Comparison of ENCODE assay signal across 8 mouse cellular contexts in the genomic region with DNA sequence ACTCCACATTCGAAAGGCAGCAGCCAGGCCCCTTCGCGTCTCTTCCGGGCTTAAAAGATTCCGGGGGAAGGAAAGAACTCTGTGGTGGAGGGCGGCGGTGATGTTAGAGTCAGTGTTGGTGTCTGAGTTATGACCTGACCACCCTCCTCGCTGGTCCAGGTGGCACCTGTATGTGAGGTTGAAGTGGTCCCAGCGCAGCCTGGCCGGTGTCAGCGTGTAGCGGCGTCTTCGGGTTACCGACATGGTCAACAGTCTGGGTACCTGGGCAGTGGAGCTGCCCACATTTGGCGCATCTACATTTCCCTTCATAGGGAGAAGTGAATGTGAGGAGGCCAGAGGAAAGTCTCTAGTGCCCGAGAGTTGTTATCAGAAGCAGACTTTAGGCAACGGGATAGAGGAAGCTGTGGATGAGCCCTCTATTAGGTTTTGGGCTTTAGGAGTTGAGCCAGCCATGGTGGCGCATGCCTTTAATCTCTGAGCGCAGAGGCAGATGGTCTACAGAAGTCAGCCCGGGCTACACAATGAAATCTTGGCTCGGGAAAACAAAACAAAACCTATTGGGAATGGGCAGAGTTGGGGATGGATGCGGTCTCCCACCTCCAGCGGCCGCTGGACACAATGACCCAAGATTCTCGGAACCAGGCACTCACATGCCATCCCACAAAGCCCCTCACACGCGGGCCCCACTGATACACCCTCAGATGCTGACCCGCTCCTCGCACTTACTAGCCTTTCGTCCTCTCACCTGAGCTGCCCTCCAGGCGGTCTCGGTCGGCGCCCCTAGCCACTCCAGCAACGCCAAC. TPM values are rescaled to one million over a fixed set of nuclear protein-coding genes. Genes with fewer than 3 reads are reported as not detected.
DNase-seq lines count a peak whose midpoint lies in the region; ATAC-seq and TF ChIP-seq lines count a peak whose summit lies in the region.

No protein-coding gene starts in this region.

- H3K9ac ChIP-seq in heart, embryonic 11.5 days (ENCODE audit: low read depth, low read length): peak overlapping the region; percentile 74
- H3K9ac ChIP-seq in midbrain, embryonic 11.5 days (ENCODE audit: low read length): peak overlapping the region; percentile 60

- peaks cover 30% of the 10 kb centered on the region for H3K27me3 ChIP-seq in heart, embryonic 11.5 days (ENCODE audit: control insufficient read depth, insufficient read depth, low read length)
- peaks cover 73% of the 10 kb centered on the region for H3K27me3 ChIP-seq in hindbrain, embryonic 10.5 days (ENCODE audit: insufficient read depth, poor library complexity, severe bottlenecking)
- H3K27me3 ChIP-seq in midbrain, embryonic 11.5 days (ENCODE audit: control insufficient read depth, insufficient read depth, low read length): peaks cover 55% of the 10 kb centered on the region

- H3K27ac ChIP-seq in heart, embryonic 11.5 days (ENCODE audit: low read depth, low read length): peak overlapping the region; percentile 89
- peak overlapping the region; percentile 74 for H3K27ac ChIP-seq in hindbrain, embryonic 10.5 days
- H3K27ac ChIP-seq in midbrain, embryonic 11.5 days (ENCODE audit: low read depth, low read length): no peak overlapping the region

- DNase-seq in heart, postnatal 4 days: no peak
- peak; percentile 25 for DNase-seq in brain, embryonic 14.5 days (ENCODE audit: low read depth)
- peak; percentile 13 for DNase-seq in hindbrain, embryonic 10.5 days (ENCODE audit: low spot score)
- peak; percentile 90 for DNase-seq in midbrain, embryonic 11.5 days (ENCODE audit: low spot score, missing footprints)
- DNase-seq in T-cell, adult 2 months (ENCODE audit: low spot score): no peak
- DNase-seq in layer of hippocampus, postnatal 10 days (ENCODE audit: low spot score in 2 of 2): no peak
- no peak for DNase-seq in thymus, postnatal 25 days

- TF ChIP-seq CTCF in brain, embryonic 14.5 days (IDR thresholded peaks at IDR 0.05; ENCODE audit: borderline replicate concordance, extremely low read depth, insufficient read depth, insufficient read length): no peak

- TF ChIP-seq POLR2A in brain, embryonic 14.5 days (IDR thresholded peaks at IDR 0.05; ENCODE audit: borderline replicate concordance, extremely low read depth, insufficient read depth, insufficient read length, poor library complexity, severe bottlenecking): no peak

- peaks cover 37% of the 10 kb centered on the region for H3K36me3 ChIP-seq in heart, embryonic 11.5 days (ENCODE audit: control insufficient read depth, insufficient read depth, low read length)
- H3K36me3 ChIP-seq in hindbrain, embryonic 10.5 days: peaks cover 52% of the 10 kb centered on the region
- H3K36me3 ChIP-seq in midbrain, embryonic 11.5 days (ENCODE audit: control insufficient read depth, insufficient read depth, low read length): peaks cover 27% of the 10 kb centered on the region

- peaks cover 40% of the 10 kb centered on the region for H3K4me1 ChIP-seq in heart, embryonic 11.5 days (ENCODE audit: control insufficient read depth, insufficient read depth, low read length)
- H3K4me1 ChIP-seq in hindbrain, embryonic 10.5 days (replicated peaks): peaks cover 42% of the 10 kb centered on the region
- H3K4me1 ChIP-seq in midbrain, embryonic 11.5 days (ENCODE audit: control insufficient read depth, insufficient read depth, low read length): peaks cover 23% of the 10 kb centered on the region

- peak overlapping the region; percentile 46 for H3K4me3 ChIP-seq in heart, embryonic 11.5 days (ENCODE audit: low read depth, low read length)
- peak overlapping the region; percentile 56 for H3K4me3 ChIP-seq in hindbrain, embryonic 10.5 days
- H3K4me3 ChIP-seq in midbrain, embryonic 11.5 days (ENCODE audit: low read depth, low read length): peak overlapping the region; percentile 34

- H3K4me2 ChIP-seq in heart, embryonic 11.5 days: peak overlapping the region; percentile 77
- H3K4me2 ChIP-seq in midbrain, embryonic 11.5 days: peak overlapping the region; percentile 72

- 17% methylated on average over 36 of the region's 36 CpGs for WGBS in heart, embryonic 11.5 days (ENCODE audit: insufficient replicate concordance)
- WGBS in hindbrain, embryonic 10.5 days: 23% methylated on average over 36 of the region's 36 CpGs
- 21% methylated on average over 36 of the region's 36 CpGs for WGBS in midbrain, embryonic 11.5 days

- no peak for ATAC-seq in heart, embryonic 11.5 days (replicated peaks; ENCODE audit: insufficient number of reproducible peaks, low FRiP score, low TSS enrichment)
- no peak for ATAC-seq in midbrain, embryonic 11.5 days (ENCODE audit: low FRiP score)

- H3K9me3 ChIP-seq in heart, embryonic 11.5 days (replicated peaks; ENCODE audit: control insufficient read depth, low read length): no peaks in the 10 kb centered on the region
- no peaks in the 10 kb centered on the region for H3K9me3 ChIP-seq in hindbrain, embryonic 10.5 days
- no peaks in the 10 kb centered on the region for H3K9me3 ChIP-seq in midbrain, embryonic 11.5 days (ENCODE audit: control insufficient read depth, low read length)

RNA-seq across cellular contexts. Expression of gene Mmp23, which starts 0.7 kb away (rescaled TPM):
- 52.9 and 53.5 TPM in 2 replicates for polyA plus RNA-seq in heart, embryonic 11.5 days (2014; fragmentation: Nextera tagmentation; extraction: Ambion mirVana)
- 10 to 100 TPM; 32.3 to 33.1 TPM for total RNA-seq in heart, postnatal 4 days (2021)
- 9.8 and 11.0 TPM in 2 replicates for polyA plus RNA-seq in brain, embryonic 14.5 days (2012; rRNA removed)
- 4.2 and 4.4 TPM in 2 replicates for polyA plus RNA-seq in hindbrain, embryonic 10.5 days (2016; fragmentation: Nextera tagmentation; extraction: Ambion mirVana)
- polyA plus RNA-seq in midbrain, embryonic 11.5 days (2014; fragmentation: Nextera tagmentation; extraction: Ambion mirVana): 2.5 and 4.1 TPM in 2 replicates
- 1 to 10 TPM; 2.7 to 4.1 TPM for total RNA-seq in layer of hippocampus, postnatal 10 days (2021)

RNA-seq across cellular contexts. Expression of gene Gm10563, which starts 7.3 kb away (rescaled TPM):
- polyA plus RNA-seq in heart, embryonic 11.5 days (2014; fragmentation: Nextera tagmentation; extraction: Ambion mirVana): not detected in 2 replicates
- not detected for total RNA-seq in heart, postnatal 4 days (2021)
- not detected in 2 replicates for polyA plus RNA-seq in brain, embryonic 14.5 days (2012; rRNA removed)
- not detected in 2 replicates for polyA plus RNA-seq in hindbrain, embryonic 10.5 days (2016; fragmentation: Nextera tagmentation; extraction: Ambion mirVana)
- not detected in 2 replicates for polyA plus RNA-seq in midbrain, embryonic 11.5 days (2014; fragmentation: Nextera tagmentation; extraction: Ambion mirVana)
- total RNA-seq in layer of hippocampus, postnatal 10 days (2021): not detected

RNA-seq across cellular contexts. Expression of gene Mib2, which starts 16.5 kb away (rescaled TPM):
- polyA plus RNA-seq in heart, embryonic 11.5 days (2014; fragmentation: Nextera tagmentation; extraction: Ambion mirVana): 8.9 and 9.7 TPM in 2 replicates
- total RNA-seq in heart, postnatal 4 days (2021): 10 to 100 TPM; 15.9 to 17.7 TPM
- 94.1 and 114 TPM in 2 replicates for polyA plus RNA-seq in brain, embryonic 14.5 days (2012; rRNA removed)
- 19.5 and 21.8 TPM in 2 replicates for polyA plus RNA-seq in hindbrain, embryonic 10.5 days (2016; fragmentation: Nextera tagmentation; extraction: Ambion mirVana)
- polyA plus RNA-seq in midbrain, embryonic 11.5 days (2014; fragmentation: Nextera tagmentation; extraction: Ambion mirVana): 11.8 and 12.8 TPM in 2 replicates
- total RNA-seq in layer of hippocampus, postnatal 10 days (2021): 10 to 100 TPM; 89.1 to 96.6 TPM

RNA-seq across cellular contexts. Expression of gene Cdk11b, which starts 27.8 kb away (rescaled TPM):
- 48.2 and 50.0 TPM in 2 replicates for polyA plus RNA-seq in heart, embryonic 11.5 days (2014; fragmentation: Nextera tagmentation; extraction: Ambion mirVana)
- total RNA-seq in heart, postnatal 4 days (2021): 10 to 100 TPM; 30.1 to 32.3 TPM
- 32.8 and 52.2 TPM in 2 replicates for polyA plus RNA-seq in brain, embryonic 14.5 days (2012; rRNA removed)
- polyA plus RNA-seq in hindbrain, embryonic 10.5 days (2016; fragmentation: Nextera tagmentation; extraction: Ambion mirVana): 61.2 and 76.9 TPM in 2 replicates
- polyA plus RNA-seq in midbrain, embryonic 11.5 days (2014; fragmentation: Nextera tagmentation; extraction: Ambion mirVana): 72.9 and 83.6 TPM in 2 replicates
- 10 to 100 TPM; 53.5 to 59.7 TPM for total RNA-seq in layer of hippocampus, postnatal 10 days (2021)

RNA-seq across cellular contexts. Expression of gene Fndc10, which starts 41.7 kb away (rescaled TPM):
- 1.1 and 1.4 TPM in 2 replicates for polyA plus RNA-seq in heart, embryonic 11.5 days (2014; fragmentation: Nextera tagmentation; extraction: Ambion mirVana)
- 1 to 10 TPM; 3.5 to 4.7 TPM for total RNA-seq in heart, postnatal 4 days (2021)
- polyA plus RNA-seq in brain, embryonic 14.5 days (2012; rRNA removed): 27.0 and 30.3 TPM in 2 replicates
- 0.72 and 1.8 TPM in 2 replicates for polyA plus RNA-seq in hindbrain, embryonic 10.5 days (2016; fragmentation: Nextera tagmentation; extraction: Ambion mirVana)
- polyA plus RNA-seq in midbrain, embryonic 11.5 days (2014; fragmentation: Nextera tagmentation; extraction: Ambion mirVana): 1.3 and 1.5 TPM in 2 replicates
- total RNA-seq in layer of hippocampus, postnatal 10 days (2021): 10 to 100 TPM; 21.9 to 22.3 TPM

Comparison
In these comparisons a context has a peak if more than half of its experiments do, and no peak if none do; other contexts are left out.
1. DNase-seq: peak in brain, embryonic 14.5 days (single experiment), hindbrain, embryonic 10.5 days (single experiment) and midbrain, embryonic 11.5 days (single experiment); none in heart, postnatal 4 days (single experiment), T-cell, adult 2 months (single experiment), layer of hippocampus, postnatal 10 days (0 of 2) and thymus, postnatal 25 days (single experiment).
2. Peak in every context shown above with its lines, with median percentiles within 50 percentile points of each other: H3K4me3 ChIP-seq.